Mouse (Mus musculus): ENCODE results near the gene Lrrc29.

Gene Lrrc29

GRCm38 (mm10) chr8:105326141-105326672 is at the start of gene Lrrc29, which contains the start of gene Tmem208:
TSS of gene Lrrc29 (minus strand) at chr8:105326278.
TSS of gene Tmem208 (plus strand) at chr8:105326354.
- peak; percentile 98 for DNase-seq

DNA sequence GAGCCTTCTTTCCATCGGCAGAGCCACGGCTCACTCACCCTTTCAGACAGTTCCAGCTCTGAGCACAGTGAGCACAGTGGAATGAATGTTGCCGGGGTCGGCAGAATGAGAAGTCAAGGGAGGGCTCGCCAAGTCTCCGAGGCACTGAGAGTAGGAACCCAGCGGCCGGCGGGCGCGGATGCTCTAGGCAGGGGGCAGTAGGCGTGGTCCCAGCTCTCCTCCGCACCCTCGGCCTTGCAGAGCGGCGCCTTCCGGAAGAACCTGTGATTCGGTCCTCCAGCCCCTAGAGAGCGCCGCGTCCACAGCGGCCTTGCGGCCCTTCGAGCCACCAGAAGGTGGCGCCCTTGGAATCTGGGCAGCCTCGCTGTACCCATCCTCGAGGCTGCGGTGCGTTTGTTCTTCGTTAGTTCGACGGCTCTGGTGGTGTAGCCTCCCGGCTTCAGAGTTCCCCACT is 48.5 kb upstream of the Lrrc29 start:
- DNase-seq = peak; percentile 31

- DNase-seq = no peak
Observed at GRCm38 (mm10) chr8:105373032-105373431, 47.0 kb upstream of the Lrrc29 start, which contains the start of gene Plekhg4. TSS of gene Plekhg4 (plus strand) at chr8:105373274.

DNA sequence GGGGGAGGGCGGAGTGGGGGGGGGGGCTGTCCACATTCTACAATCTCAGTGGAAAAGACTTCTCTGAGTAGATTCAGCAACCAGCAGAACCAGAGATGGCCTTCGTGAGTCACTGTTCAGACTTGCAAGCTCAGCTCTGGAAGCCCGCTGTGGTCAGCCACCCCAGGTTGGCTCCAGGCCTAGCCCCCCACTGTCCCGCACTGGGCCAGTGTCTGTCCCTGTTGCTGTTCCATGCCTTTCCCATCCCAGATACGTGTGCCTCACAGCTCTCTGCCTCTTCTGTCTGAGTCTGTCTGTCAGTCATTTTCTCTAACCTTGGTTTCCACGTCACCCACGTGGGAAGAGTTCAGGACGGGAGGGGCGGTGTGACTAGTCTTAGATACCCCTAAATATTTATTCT is 46.4 kb upstream of the Lrrc29 start:
- DNase-seq = no peak

- peak; percentile 63 for DNase-seq
Observed at GRCm38 (mm10) chr8:105367107-105367506, 41.0 kb upstream of the Lrrc29 start.

DNA sequence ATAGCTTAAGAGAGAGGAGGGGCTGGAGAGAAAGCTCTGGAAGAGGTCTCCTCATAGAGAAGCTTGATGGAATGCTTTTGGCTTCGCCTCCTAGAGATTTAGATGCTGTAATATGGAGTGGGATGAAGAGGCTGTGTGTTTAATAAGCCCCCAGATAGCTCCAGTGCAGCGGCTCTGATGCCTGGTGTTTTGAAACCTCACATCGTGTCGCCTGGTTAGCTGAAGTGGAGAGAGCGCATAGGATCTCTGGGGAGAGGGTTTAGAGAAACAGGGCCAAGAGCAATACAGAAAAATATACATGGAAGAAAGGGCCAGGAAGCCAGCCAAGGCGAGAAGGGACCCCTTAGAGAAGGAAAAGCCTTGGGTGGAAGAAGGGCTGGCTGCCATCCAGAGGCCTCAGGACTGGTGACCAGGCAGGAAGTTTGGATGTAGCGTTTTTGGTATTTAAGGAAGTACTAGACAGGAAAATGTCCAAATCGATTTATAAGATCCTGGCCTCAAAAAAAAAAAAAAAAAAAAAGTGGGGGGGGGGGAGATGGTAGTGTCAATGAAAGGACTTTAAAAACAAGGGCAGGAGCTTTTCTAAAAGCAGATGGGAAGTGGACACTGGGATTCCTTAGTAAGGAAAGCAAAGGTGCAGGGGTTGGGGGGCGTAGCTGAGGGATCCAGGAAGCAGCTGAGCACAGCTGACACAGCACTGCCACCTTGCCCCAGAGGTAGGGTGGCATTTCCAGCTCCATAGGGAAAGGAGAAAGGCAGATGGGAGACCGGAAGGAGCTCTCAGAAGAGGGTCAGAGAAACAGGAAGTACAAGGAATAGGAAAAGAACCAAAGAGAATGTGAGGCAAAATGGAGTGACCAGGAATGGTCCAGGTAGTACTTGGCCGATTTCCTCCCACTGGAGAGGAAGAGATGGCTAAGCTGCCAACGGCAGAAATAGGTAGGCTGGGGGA is 35.9 kb upstream of the Lrrc29 start:
- peak; percentile 26 for DNase-seq

DNA sequence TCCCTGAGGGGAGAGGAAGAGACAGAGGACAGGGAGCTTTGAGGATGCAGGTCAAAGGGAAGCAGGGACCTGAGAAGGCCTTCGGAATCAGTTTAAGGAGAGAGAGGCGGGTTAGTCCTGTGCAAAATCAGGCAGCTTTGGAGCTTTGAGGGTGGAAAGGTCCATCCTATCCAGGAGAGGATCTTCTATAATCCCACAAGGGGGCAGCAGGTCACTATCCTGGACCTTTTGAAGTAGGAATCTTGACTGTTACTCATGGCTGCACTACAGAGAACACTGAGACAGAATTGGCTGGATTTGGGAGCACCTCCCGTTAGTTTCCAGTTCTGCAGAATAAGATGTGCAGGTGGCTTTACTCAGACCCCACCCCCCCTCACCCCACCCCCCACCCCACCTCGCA is 33.6 kb upstream of the Lrrc29 start:
- peak; percentile 43 for DNase-seq

DNA sequence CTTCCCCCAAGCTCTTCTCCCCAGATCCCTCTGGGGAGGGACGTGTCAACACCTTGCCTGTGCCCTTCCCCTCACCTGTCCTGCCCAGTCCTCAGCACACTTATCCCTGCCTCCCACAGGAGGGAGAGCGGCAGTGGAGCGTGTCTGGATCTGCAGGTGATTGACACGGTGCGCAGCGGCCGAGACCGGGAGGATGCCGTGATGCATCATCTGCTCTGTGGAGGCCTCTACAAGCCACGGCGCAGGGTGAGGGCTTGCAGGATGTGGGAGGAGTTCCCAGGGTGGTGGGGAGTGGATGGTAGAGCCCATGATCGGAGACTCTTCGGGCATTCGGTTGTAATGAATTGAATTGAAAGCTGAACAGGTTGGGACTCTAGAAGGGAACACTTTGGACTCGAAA is 33.1 kb upstream of the Lrrc29 start:
- no peak for DNase-seq

- DNase-seq = no peak
Observed at GRCm38 (mm10) chr8:105356681-105357080, 30.6 kb upstream of the Lrrc29 start.

DNA sequence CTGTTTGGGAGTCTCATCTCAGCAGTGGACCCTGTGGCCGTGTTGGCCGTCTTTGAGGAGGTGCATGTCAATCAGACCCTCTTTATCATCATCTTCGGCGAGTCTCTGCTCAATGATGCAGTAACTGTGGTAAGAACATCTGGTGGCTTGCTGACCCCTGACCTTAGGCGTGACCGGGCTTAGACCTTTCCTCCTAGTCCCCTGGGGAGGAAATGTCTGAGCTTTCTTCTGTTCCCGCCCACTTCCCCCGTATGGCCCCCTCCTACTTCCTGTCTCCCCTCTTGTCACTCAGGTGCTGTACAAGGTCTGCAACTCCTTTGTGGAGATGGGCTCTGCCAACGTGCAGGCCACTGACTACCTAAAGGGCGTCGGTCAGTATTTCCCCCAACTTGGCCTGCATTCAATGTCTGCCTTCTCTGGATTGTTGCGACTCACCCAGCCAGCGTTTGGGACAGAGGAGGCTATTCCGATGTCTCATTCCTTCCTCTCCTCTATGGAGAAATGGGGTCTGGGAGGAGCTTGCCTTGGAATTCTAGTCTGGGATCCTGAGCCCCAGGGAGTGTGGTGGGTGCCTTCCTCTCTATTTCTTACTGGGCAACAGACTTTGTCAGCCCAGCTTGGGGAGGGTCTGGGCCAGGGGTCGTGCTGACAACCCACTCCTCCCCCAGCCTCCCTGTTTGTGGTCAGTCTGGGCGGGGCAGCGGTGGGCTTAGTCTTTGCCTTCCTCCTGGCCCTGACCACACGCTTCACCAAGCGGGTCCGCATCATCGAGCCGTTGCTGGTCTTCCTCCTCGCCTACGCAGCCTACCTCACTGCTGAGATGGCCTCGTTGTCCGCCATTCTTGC is 29.3 kb upstream of the Lrrc29 start:
- peak; percentile 51 for DNase-seq

DNA sequence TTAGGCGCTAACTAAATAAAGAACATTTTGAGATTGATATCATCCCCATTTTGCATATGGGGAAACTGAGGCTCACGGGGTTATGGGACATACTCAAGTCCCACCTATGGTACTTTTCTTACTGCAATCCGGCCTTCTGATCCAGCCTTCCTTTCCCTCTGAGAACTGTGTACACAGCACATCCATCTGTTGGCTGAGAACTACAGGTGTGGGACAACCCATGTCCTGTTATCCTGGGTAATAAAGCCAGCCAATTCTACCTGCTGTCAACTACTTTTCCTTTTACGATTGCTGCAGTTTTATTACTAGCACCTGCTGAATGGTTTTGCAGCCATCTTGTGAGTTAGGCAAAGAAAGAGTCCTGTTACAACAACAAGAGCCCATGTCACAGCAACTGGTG is 28.5 kb upstream of the Lrrc29 start:
- DNase-seq = no peak

DNA sequence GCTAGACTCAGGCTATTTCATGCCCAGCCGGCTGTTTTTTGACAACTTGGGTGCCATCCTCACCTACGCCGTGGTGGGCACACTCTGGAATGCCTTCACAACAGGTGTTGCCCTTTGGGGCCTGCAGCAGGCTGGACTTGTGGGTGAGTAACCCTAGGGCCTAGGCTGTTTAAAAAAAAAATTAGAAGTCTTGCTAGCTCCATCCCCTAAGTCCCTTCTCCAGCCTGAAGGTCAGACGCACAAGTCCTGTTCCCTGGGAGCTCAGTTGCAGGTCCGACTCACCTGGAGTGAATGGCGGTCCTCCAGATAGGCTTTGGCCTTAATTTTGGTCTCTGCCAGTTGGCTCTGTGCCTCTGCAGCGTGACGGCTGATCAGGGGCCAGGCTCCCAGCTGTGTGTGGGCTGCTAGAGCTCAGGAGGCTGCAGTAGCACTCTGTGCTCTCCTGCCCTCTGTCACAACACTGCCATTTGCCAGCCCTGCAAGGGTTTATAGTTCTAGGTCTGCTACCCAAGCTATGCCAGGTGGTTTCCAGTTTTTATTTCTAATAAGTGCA is 27.6 kb upstream of the Lrrc29 start:
- no peak for DNase-seq

DNA sequence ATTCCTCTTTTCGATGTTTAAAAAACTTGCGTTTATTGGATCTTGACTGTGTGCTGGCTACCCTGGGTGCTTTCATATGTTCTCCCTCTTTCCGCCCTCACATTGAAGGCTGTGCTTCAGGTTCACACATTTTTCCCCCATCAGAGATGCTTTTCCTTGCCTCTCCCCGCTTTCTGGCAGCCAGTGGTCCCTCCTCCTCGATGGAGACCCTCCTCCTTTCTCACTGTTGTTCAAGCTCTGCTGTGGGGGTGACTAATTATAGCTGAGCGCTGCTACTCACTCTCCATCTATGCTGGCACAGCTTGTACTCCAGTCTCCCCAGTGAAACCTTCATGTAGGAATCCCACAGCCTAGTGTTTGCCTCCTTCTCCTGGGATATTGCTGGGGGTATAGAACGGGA is 24.1 kb upstream of the Lrrc29 start:
- no peak for DNase-seq

DNA sequence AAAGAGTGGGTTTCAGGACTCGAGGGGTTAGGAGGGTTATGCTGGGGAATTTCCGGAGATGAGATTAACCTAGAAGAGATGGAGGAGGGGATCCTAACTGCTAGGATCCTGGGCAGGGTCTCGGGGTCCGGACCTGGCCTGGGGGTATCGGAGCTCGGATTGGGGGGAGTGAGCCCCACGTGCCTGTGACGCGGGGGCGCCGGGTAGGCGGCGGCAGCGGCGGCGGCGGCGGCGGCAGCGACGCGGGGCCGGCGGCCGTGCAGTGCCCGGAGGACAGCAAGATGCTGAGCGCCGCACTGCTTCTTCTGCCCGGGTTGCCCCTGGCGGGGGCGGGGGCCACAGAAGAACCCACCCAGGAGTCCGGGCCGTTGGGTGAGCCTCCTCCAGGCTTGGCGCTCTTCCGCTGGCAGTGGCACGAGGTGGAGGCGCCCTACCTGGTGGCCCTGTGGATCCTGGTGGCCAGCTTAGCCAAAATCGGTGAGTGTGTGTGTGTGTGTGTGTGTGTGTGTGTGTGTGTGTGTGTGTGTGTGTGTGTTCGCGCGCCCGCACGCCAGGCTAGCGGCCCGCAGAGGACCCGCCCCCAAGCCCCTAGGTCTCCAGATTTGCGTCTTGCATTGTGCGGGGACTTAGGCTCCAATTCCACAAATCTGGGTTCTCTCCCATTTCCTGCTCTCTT is 23.2 kb upstream of the Lrrc29 start:
- DNase-seq = no peak

- peak; percentile 53 for DNase-seq
Observed at GRCm38 (mm10) chr8:105348450-105349095, 22.5 kb upstream of the Lrrc29 start, which contains the start of gene Slc9a5. TSS of gene Slc9a5 (plus strand) at chr8:105348843.

GRCm38 (mm10) chr8:105347428-105348221 is 21.5 kb upstream of the Lrrc29 start, which contains the start of gene Fhod1:
TSS of gene Fhod1 (minus strand) at chr8:105347953.
- peak; percentile 99 for DNase-seq

DNA sequence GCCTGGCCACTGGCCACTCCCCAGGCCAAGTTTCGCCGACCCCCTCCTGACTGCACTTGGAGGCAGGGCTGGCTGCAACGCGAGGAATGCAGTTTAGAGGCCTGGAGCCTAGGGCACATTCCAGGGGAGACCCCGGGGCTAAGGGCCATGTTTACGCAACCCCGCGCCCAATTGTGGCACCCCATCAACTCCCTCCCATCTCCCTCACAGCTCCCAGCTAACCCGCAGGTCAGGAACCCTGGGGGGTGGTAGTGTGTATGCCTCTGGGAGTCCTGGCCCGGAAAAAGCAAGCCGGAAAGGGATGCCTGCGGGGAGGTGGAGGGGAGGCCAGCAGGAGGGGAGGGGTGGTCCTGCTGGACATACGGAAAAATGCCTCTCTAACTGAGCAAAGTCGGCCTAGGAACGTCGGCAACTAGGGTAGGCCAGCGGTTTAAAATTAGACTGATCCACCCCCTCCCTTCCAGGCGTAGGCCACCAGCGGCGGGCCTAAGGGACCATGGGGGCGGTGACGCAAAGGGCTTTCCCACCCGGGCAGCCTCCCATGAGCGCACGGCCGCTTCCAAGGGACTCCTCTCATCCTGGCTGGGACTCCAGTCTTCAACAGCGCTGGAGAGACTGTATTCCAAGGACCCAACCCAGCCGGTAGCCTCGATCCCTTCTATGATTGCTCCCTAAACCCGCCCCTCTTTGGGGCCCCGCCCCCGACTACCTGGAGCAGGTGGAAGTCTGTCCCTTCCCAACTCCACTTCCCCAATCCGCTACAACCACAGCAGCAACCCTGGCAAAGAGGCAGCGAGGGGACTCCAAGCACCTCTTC is 20.7 kb upstream of the Lrrc29 start:
- DNase-seq = peak; percentile 89

DNA sequence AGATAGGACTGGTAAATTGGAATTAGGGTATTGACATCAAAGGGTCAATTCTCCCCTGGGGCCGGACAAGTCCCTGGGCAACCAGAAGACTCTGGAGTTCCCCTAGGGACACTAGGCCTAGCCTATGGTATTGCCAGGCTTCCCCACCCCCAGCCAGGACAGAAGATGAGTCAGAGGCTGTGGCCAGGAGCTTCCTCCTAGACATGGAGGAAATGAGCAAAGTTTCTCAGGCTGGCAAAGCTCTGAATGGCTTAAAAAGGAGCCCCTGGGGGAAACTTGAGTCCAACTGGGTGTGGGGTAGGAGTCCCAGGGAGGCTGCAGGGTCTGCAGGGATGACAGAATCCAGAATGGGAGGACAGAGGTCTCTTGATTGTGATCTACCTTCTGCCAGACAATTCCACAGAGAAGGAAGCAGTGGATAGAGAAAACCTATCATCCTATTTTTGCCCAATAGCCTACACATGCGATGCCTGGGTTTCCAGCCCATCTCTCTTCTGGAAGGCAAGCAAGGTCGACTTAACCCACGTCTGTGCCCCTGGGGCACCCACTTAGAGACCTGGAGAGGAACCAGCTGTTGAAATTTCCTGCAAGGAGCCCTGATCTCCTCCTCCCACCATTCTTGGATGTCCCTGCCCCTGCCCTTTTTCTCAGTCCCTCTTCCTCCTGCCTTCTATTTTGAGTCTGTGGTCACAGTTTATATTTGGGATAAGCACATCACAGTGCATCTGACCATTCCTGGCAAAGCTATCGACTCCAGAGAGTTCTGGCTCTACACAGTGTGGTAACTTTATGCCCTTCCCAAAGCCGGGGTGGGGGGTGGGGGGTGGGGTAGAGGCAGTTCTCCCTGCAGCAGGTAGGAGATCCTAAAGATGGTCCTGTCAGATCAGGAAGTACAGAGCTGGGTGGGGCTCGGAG is 19.2 kb upstream of the Lrrc29 start:
- DNase-seq = peak; percentile 77

All from lung, postnatal 36 days (tissue).